Mouse (Mus musculus): Measurements from ENCODE around the gene Fbxo27.
"Not testable (repeated sequence)": the region's sequence is repeated elsewhere in the genome, so short reads cannot be mapped to it uniquely, and the experiment has no call there.

Gene Fbxo27

GRCm38 (mm10) chr7:28692545-28693320, at the start of gene Fbxo27:
Fbxo27 (plus strand) TSS chr7:28692849.
- peak; percentile 73 to 76 for DNase-seq

- DNase-seq = no peak
Observed at GRCm38 (mm10) chr7:28645366-28645765, 47.3 kb upstream of the Fbxo27 start.

- DNase-seq = no peak
Observed at GRCm38 (mm10) chr7:28645947-28646475, 46.6 kb upstream of the Fbxo27 start.

- no peak for DNase-seq
Observed at GRCm38 (mm10) chr7:28647016-28647415, 45.6 kb upstream of the Fbxo27 start.

GRCm38 (mm10) chr7:28651157-28651556, 41.5 kb upstream of the Fbxo27 start:
- no peak for DNase-seq

GRCm38 (mm10) chr7:28656430-28656829, 36.2 kb upstream of the Fbxo27 start:
- no peak for DNase-seq

- DNase-seq = no peak
Observed at GRCm38 (mm10) chr7:28665620-28666579, 26.7 kb upstream of the Fbxo27 start.

- no peak for DNase-seq
Observed at GRCm38 (mm10) chr7:28671172-28671571, 21.5 kb upstream of the Fbxo27 start.

- no peak for DNase-seq
Observed at GRCm38 (mm10) chr7:28672276-28672675, 20.4 kb upstream of the Fbxo27 start.

GRCm38 (mm10) chr7:28672786-28673185, 19.9 kb upstream of the Fbxo27 start:
- not testable (repeated sequence) for DNase-seq

- DNase-seq = no peak
Observed at GRCm38 (mm10) chr7:28674994-28675393, 17.7 kb upstream of the Fbxo27 start.

- DNase-seq = no peak
Observed at GRCm38 (mm10) chr7:28675746-28676145, 16.9 kb upstream of the Fbxo27 start.

GRCm38 (mm10) chr7:28676811-28677541, 15.7 kb upstream of the Fbxo27 start:
- no peak for DNase-seq

GRCm38 (mm10) chr7:28677624-28678023, 15.0 kb upstream of the Fbxo27 start:
- DNase-seq = no peak

GRCm38 (mm10) chr7:28691075-28691474, 1.6 kb upstream of the Fbxo27 start:
- no peak for DNase-seq

- DNase-seq = peak; percentile 89 to 91
Observed at GRCm38 (mm10) chr7:28693321-28693966, 795 bp downstream of the Fbxo27 start.

- DNase-seq = no peak
Observed at GRCm38 (mm10) chr7:28694423-28694822, 1.8 kb downstream of the Fbxo27 start.

GRCm38 (mm10) chr7:28694966-28695511, 2.4 kb downstream of the Fbxo27 start:
- DNase-seq = no peak

GRCm38 (mm10) chr7:28697277-28697676, 4.6 kb downstream of the Fbxo27 start:
- no peak for DNase-seq

GRCm38 (mm10) chr7:28700269-28700668, 7.6 kb downstream of the Fbxo27 start:
- no peak for DNase-seq

GRCm38 (mm10) chr7:28701306-28701705, 8.7 kb downstream of the Fbxo27 start:
- not testable (repeated sequence) for DNase-seq

Data from cerebellum, postnatal 36 days (tissue).